Mouse (Mus musculus) megakaryocyte progenitor cell, adult 5-6 weeks (primary cell): Measurements from ENCODE around the gene Rbp4. TPM values are rescaled to one million over a fixed set of nuclear protein-coding genes. Genes with fewer than 3 reads are reported as not detected.

ENCODE experiments used
- ATAC-seq: replicated peaks from 2 replicates; pipeline ENCODE4 v1.8.0; 2016; ENCODE audit warnings: mild to moderate bottlenecking, moderate TSS enrichment, inconsistent platforms; ENCODE audit not compliant: poor library complexity
- total RNA-seq, 2 experiments: library from RNA; stranded (forward) in 1 of 2; stranded (reverse) in 1 of 2; fragments of 157-497, 149-512 nt in 1 of 2; fragments of 200-1000 nt in 1 of 2; gene quantifications; 2 replicates each; pipeline versions ENCODE4 v1.2.3 to v1.2.4; 2015 to 2017

Rbp4 gene
- total RNA-seq (2015) = not detected in 2 replicates
- not detected in 2 replicates for total RNA-seq (2017)

DNA sequence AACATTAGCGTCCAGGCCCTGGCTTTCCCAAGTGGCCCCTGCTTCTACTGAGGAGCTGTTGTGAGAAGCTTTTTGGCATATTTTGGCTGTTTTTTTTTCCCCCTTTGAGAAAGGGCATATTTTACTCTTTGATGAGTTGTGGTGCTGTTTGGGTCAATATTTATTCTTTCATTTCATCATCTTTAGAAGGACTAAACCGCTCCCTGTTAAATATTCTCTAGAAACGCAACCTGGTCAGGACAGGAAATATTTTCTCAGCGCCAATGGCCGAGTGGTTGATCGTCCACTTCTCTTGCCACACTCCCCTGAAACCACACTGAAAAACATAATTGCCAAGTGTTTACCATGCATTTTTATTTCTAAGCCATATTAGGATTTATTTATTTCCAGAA lies at the start of gene Rbp4:
Gene Rbp4 (minus strand): TSS at position 63 of the 392 bp plus-strand sequence.
- no peak for ATAC-seq

DNA sequence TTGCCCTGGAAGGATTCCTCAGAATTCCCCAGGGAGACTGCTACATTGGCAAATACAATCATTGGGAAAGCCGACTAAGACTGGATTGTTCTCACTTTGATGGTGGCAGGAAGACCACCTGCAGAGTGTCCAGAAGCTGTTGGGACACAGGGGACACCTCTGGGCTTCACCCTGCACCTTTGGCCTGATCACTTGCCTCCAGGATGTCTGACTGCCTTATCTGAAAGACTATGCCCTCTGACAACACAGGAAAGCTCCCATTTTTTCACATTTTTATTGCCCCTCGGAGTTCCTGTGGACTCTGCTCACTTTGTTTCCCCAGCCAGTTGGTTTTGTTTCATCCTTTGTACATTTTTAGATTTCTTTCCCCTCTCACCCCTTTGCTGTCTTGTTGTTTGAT lies 39.6 kb upstream of the Rbp4 start:
- ATAC-seq = no peak

DNA sequence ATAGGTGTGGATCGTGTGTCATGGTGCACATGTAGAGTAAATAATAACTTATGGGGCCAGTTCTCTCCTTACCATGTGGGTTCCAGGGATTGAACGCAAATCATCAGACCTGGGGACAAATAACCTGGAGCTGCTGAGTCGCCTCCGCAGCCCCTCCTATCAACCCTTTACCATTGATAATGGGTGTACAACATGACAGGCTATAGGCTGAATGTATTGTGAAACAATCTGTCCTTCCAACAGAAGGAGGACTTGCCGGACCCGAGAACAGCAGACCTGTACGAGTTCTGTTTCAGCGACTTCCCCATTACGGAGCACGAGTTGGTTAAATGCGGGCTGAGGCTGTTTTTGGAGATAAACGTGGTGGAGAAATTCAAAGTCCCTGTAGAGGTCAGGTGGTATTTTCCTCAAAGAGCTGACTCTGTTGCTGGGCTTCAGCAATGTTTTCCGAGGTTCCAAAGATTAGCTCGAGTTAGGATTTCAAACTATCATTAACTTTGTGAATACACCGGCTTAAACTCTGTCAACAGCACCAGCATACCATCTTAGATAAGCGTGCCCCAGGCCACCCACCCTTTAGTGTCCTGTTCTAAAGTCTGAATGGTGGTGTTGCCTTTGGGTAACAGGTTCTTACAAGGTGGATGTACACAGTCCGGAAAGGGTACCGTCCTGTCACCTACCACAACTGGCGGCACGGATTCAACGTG lies 36.7 kb upstream of the Rbp4 start:
- no peak for ATAC-seq

DNA sequence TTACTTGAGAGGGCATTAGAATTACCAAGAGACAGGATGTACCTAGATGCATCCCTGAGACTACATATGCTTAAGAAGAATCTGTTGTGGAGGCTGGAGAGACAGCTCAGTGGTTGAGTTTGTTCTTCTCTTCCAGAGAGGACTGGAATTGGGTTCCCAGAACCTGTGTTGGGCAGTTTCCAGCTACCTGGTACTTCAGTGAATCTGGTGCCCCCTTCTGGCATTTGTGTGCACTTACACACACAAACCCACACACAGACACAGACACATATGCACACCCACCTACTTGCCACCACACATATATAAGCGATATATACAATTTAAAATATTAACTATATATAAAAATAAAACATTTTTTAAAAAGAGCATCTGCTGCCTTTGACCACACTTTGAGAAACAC lies 31.2 kb upstream of the Rbp4 start:
- no peak for ATAC-seq

DNA sequence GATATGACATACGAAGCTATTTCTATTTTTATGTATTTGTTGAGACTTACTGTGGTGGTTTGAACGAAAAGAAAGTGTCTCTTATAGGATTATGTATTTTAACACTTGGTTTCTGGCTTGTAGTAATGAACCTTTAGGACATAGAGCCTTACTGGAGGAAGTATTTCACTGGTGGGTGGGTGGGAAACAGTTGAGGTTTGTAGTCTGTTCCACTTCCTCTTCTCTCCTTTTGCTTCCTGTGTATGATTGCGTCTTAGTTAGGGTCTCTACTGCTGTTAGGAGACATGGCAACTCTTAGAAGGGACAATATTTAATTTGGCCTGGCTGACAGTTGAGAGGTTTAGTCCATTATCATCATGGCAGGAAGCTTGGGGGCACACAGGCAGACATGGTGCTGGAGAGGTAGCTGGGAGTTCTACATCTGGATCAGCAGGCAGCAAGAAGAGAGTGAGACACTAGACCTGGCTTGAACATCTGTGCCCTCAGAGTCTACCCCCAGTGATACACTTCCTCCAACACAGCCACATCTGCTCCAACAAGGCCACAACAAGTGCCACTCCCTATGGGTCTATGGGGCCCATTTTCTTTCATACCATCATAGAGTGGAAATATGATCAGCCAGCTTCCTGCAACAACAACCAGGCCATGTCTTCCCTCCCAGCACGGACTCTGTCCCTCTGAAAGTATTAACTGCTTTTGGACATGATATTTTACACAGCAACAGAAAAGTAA lies 18.6 kb upstream of the Rbp4 start:
- ATAC-seq = peak; percentile 77

DNA sequence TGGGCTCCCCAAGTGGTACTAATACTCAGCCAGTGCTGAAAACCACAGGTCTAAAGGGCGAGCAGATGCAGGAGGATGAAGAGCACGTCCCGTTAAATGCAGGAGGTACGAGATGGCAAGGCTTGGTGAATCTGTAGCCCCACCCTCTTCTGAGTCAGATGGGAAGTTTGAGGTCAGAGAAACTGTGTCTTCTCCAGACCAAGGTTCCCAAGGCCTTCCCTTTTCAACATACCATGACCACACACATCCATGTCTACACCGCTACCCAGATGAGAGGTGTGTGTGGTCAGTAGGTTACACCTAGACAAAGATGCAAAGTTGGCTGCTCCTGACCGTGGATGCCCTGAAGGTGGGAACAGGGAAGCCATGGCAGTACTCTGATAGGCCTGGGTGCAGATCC lies 9.7 kb upstream of the Rbp4 start:
- 0 out of 2 replicates have a peak, but pooled peaks have one; percentile 4 for ATAC-seq

DNA sequence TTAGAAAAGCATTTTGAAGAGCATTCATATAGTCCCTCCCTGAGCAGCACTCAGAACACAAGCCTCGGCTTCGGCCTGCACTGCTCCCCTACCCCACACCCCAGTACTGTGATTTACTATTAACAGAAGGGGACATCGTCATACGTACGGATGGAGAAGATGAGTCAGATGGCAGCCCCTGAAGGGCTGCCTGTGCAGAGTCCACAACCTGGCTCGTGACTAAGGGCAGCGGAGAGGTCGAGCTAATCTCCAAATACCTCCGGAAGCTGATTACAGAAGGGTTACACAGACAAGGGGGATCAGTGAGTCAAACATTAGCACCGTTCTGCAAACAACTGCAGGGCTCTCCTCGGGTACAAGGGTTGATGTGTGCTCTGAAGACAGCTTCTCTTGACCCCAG lies 8.9 kb upstream of the Rbp4 start:
- ATAC-seq = no peak

DNA sequence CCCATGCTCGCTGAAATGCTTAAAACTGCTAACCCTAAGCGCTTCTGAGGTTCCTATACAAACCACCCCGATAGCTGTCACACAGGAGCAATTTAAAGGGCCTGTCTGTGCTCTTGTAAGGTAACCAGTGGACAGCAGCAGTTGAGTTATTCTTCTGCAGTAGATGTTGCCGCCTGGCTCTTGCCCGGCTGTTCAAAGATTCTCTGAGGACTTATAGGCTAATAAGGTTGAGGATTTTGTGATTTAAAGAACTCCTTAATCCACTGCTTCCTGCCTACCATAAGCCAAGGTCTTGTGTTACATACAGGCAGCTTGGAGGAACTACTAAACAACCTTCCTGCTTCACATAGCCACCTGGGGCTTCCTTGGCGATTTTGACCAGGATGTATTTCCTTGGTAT lies 7.4 kb upstream of the Rbp4 start, which contains the start of gene Pde6c:
Gene Pde6c (plus strand): TSS at position 301 of the 400 bp plus-strand sequence.
- no peak for ATAC-seq

DNA sequence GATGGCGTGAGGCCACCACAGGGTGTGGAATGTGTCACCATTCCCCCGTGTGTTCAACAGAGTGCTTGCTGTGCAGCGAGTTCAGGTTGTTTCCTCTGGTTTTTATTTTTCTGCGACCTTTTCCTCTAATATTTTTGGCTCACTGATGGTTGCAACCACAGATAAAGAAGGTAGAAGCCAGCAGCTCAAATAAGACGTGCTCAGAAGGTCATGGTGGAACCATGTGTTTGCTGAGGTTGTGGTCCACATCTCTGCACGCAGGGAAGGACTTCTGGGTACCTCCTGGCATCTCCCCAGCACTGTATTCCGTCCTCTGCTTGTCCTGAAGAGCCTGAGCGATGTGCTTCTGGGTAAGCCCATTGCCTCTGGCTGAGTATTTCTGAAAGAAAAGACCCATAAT lies 1.6 kb upstream of the Rbp4 start:
- ATAC-seq = no peak

DNA sequence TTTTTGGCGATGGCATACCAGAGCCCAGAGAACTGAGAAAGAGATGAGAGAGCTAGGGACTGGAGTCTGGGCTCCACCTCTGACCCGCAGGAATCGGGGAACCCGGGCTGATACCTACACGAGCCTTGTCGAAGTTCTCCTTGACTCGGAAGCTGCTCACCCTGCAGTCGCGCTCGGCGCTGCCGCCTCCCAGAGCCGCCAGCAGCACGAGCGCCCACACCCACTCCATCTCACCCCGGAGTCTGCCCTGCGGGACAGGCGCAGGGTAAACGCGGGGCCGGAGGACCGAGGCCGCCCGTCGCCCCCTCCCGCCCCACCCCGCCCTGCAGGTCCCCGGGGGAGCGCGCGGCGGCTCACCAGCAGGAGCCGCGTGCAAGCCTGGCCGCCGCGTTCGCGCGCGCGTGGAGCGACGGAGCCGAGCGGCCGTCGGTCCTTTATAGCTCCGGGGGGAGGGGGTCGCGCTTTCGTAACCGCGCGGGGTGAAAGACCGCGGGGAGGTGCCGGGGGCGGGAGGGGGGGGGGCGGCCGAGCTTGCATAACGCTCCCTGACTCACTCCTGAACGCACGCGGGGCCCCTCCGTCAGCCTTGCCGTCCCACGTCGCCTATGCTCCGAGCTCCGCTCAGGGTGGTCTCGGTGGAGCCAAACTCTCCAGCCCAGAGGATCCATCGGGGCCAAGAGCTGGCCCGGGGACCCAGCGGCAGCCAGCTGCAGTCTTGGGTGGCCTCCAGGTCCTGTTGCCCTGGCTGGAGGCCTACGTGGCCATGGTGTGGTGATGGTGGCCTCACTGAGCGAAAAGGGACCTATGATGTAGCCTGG lies 471 bp downstream of the Rbp4 start:
- ATAC-seq = peak; percentile 31; the same call in 1 of the 2 replicates

DNA sequence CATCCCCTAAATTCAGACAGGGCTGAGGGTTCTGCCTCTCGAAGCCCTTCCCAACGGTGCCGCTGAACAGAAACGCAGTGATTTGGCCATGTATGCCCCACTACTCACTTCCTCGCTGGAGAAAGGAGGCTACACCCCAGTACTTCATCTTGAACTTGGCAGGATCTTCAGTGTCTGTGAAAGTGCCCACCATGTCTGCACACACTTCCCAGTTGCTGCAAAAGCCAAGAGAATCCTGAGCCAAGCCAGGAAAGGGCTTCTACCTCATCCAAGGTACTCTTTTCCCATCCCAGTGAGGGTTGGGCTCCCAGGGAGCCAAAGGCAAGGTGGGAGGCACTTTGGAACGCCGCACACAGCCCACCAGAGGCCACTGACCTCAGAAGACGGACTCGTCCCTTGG lies 1.2 kb downstream of the Rbp4 start:
- no peak for ATAC-seq

DNA sequence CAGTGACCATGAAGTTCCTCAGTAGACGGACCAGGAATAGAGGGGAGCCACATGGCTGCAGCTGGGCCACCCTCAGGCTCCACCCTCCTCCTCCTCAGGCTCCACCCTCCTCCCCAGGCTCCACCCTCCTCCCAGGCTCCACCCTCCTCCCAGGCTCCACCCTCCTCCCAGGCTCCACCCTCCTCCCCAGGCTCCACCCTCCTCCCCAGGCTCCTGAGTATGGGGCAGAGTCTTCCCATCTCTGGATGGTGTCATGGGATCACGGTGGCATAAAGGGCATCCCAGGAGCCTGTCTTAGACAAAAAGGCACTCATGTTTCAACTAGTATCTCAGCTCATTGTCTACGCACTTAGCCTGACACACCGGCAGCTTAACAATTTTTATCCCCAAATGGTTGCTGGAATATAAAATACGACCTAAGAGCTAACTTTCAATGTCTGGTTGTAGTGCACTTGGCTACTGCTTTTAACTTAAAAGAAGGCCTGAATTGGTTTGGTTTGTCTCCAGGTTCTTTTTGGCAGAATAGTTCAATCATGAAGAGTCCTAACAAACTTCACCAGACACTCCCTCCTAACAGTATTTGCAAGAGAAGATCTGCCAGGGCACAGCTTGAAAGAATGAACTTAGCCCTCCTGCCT lies 4.8 kb downstream of the Rbp4 start:
- ATAC-seq = no peak

DNA sequence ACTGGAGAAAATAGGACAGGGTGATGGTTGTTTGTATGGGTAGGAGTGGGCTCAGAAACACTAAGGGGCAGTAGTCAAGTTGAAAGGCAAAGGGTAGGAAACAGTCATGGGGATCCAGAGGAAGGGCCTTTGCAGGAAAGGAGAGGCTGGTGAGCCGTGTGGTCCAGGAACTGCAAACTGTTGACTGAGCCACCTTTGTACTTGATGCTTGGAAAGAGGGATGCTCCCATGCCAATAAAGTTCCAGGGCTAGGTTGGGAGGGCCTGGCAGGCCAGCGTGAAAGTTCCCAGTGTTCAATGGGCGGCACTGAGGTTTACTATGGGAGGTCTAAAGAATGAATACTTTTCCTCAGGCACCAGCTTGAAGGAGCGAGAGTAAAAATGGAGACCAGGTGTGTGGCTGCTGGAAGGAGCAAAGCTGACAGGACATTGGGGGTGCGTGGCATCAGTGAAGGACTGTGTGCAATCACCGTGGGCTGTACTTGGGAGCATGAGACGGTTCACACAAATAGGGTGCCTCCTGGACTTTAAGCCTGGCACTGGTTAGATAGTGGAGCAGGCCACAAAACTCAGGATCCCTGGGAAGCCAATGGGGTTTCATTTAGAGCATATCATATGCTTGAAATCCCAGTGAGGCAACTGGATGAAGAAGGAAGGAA lies 10.1 kb downstream of the Rbp4 start:
- ATAC-seq = no peak

DNA sequence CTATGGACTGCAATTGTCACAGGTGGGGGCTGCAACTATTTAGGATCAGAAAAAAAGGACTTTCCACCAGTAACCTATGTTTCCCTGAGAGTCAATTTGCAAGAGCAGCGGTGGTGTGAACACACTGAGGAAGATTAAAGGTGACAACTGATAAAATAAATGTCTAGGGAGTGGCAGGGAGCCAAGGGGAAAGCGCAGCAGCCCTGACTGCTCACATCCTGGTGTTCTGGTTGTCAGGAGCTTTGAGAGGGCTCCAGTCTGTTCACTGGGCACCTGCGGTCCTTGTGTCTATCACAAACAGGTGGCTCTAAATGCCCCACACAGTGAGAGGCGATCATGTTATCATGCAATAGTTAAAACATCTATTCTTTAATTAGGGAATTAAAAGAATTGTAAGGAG lies 12.5 kb downstream of the Rbp4 start:
- ATAC-seq = no peak

DNA sequence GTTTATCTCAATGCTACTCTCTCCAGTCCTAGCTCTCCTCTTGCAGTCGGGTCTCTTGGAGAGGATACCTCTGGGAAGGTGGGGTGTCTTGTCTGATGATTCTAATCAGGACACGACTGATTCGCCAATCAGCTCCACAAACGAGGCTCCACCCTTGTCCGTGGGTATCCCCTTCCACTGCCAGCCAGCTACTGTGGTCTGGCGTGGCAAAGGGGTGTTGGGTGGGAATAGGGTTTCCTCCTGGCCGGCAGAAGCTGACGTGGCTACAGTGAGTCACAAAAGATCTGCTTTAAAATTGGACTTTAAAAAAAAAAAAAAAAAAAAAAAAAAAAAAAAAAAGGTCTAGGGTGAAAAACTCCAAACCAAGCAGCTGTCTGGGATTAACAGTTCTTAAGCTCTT lies 14.0 kb downstream of the Rbp4 start:
- no peak for ATAC-seq

DNA sequence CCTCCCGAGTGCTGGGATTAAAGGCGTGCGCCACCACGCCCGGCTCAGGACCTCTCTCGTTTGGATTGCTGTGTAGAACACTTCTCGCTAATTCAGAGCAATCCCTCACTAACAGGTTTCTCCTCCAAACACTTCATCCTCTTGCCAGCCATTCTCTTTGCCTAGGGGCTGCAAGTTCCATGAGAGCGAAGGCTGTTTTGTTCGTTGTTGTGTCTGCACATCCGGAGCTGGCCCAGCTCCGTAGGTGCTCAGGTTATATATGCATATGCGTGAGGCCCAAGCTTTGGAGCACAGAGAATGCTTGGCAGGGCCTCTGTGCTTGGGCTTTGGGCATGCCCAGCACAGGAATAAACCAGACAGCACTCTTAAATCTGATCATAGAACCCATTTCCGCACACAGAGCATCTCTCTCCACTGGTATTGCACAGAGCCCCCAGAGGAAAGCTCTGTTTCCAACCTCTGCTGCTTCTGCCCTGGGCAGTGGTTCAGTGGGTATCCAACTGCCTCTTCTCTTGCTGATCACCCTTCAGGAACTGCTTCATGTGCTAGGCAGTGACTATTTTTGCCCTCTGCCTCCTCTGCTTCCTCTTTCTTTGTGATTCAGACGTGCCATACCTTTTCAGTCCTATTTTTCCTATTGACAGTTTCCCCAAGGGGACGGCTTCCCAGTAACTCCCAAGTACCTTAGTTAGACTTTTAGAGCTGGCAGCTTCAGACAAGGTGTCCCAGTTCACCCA lies 15.4 kb downstream of the Rbp4 start:
- ATAC-seq = peak; percentile 50; the same call in 1 of the 2 replicates

DNA sequence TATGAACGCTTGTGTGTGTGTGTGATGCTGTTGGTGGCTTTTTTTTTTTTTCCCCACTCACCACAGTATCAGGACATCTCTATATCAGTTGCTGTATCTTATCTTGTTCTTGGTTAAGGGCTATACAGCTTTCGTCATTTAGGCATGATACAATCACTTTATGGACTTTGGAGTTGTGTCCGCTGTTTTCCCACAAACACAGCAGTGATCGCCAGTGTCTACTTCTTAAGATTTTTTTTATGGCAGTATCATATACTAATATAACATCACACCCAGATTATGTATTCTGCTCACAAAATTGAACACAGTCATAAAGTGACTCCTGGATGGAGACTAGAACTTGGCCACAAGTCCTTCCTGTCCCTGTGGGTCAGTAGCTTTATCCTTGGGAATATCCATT lies 17.2 kb downstream of the Rbp4 start:
- no peak for ATAC-seq

DNA sequence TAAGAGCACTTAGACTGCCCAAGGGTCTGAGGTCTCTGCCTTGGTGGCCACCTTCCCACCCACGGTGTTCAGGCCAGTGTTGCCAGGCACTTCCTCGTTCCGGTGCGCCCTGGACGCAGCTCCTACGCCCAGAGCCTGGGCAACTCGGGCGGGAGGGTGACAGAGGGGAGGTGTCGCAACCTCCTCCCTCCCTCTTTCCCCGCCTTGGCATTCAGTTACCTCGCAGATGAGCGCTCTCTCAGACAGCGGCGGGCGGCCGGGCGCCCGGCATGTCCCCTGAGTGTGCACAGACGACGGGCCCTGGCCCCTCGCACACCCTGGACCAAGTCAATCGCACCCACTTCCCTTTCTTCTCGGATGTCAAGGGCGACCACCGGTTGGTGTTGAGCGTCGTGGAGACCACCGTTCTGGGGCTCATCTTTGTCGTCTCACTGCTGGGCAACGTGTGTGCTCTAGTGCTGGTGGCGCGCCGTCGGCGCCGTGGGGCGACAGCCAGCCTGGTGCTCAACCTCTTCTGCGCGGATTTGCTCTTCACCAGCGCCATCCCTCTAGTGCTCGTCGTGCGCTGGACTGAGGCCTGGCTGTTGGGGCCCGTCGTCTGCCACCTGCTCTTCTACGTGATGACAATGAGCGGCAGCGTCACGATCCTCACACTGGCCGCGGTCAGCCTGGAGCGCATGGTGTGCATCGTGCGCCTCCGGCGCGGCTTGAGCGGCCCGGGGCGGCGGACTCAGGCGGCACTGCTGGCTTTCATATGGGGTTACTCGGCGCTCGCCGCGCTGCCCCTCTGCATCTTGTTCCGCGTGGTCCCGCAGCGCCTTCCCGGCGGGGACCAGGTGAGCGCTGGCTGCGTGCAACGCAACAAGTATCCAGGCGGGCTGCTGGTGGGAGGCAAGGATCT lies 28.0 kb downstream of the Rbp4 start, which contains the start of gene Ffar4:
Gene Ffar4 (plus strand): TSS at position 214 of the 901 bp plus-strand sequence.
- ATAC-seq = peak; percentile 96

DNA sequence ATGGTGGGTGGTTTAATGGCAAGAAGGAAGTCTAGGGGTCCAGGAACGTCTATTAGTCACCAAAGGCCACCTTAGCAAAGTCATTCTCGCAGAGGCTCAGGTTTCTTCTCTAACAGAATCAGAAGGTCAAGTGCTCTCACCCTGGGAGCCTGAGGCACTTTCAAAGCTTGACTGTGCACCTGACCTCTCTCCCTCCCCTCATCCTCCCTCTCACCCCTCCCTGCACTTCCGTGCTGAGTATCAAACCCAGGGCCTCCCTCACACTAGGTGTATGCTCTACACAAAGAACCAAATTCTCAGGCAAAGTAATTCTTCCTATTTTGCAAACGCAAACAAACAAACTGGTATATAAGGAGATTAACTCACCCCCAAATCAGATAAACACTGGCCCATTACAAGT lies 28.9 kb downstream of the Rbp4 start:
- no peak for ATAC-seq
